Mouse (Mus musculus) regulatory T cell (primary cell): ENCODE results near the gene Cmtm6.
"Not testable (repeated sequence)": the region's sequence is repeated elsewhere in the genome, so short reads cannot be mapped to it uniquely, and the experiment has no call there.

Source experiments
- in situ Hi-C: fragments of 300-600 bp; cut with MboI, MseI; formaldehyde crosslinking; loops from one replicate; pipeline ENCODE4 v1.15.1; 2025; ENCODE audit warnings: high pct_unique_total_duplicates

Cmtm6 gene

DNA sequence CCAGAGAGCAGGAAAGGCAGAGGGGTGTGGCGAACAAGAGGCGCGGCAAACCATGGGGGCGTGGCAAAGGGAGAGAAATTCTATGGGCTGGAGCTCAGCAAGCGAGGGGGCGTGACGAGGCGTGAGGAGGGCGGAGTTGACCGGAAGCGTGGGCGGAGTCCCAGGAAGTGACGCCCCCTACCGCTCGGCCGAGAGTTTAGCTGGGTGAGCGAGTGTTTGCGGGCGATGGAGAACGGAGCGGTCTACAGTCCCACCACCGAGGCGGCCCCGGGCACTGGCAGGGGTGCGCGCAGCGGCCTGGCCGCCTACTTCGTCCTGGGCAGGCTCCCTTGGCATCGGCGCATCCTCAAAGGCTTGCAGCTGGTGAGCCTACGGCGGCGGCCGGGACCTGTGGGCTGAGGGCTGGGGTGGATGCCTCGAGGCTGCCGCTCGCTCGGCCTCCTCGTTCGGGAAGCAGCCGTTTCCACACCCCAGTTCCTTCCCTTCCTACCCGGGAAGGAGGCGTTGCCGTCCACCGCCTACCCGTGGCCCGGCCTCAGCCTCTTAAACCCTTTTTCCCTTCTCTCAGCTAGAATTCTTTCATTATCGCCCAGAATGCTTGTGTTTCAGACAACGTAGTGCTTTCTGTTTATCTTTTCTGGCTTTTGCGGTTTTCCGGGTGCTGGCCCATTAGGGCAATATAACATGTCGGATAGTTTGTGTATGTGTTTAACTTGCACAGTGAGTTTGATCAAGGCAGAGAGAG, at the start of gene Cmtm6:
Gene Cmtm6 (plus strand): TSS at position 106 of the 745 bp plus-strand sequence.
- in situ Hi-C loops, result no loop called here

DNA sequence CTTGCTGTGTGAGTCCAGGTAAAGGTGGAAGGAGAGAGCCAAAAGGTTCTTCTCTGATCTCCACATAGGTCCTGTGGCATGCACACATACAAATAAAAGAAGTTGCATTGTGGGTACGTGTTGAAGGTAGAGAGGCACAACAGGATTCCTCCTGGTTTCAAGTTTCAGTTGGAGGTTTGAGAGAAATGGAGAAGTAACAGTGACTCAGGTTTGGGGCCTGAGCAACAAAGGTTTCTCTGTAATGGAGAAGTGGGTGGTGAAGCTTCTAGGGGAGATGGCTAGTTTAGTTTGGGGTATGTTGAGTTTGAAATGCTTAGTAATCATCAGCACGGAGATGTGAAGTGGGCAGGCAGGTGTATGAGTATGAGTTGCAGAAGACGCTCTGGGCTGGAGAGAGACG, 48.7 kb upstream of the Cmtm6 start:
- in situ Hi-C loops, result no loop called here

GRCm38 (mm10) chr9:114686245-114686644, 44.7 kb upstream of the Cmtm6 start:
- in situ Hi-C loops, result no loop called here

DNA sequence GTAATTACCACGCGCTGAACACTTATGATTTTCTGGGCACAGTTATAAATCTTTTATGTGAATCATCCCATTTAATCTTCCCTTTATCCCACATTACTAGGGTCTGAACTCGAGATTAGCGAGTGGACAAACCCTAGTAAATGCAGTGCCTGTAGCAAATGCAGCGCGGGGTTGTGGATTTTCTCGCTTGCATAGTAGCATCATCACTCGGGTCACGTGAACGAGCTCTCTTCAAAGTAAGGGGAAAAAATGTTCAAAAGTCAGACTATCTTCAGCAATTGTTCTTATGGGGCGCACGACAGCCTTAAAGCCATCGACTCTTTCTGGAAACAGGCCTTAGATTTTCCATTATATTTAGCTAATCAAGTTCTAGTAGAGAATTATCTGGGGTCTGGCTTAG, 43.3 kb upstream of the Cmtm6 start:
- in situ Hi-C loops, result no loop called here

- in situ Hi-C loops, result no loop called here
These were observed 42.5 kb upstream of the Cmtm6 start, which contains the start of gene Dync1li1 for GRCm38 (mm10) chr9:114688252-114688952. Gene Dync1li1 (plus strand): TSS chr9:114688790.

DNA sequence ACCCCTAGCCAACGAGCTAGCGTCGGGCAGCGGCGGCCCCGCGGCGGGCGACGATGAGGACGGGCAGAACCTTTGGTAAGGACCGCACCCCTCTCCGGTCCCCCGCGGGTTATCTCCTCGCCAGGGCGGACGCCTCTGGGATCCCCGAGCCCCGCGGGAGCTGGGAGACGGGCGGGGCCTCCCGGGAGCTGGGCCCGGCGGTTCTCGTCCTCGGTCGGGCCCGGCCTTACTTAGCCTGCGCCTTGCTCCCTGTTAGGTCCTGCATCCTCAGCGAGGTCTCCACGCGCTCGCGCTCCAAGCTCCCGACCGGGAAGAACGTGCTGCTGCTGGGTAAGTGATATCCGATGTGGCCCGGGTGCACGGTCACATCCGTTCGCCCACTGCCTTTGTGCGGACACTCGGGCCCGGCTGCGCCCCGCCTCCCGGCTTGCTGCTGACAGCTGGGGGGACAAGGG, 41.9 kb upstream of the Cmtm6 start:
- in situ Hi-C loops, result no loop called here

DNA sequence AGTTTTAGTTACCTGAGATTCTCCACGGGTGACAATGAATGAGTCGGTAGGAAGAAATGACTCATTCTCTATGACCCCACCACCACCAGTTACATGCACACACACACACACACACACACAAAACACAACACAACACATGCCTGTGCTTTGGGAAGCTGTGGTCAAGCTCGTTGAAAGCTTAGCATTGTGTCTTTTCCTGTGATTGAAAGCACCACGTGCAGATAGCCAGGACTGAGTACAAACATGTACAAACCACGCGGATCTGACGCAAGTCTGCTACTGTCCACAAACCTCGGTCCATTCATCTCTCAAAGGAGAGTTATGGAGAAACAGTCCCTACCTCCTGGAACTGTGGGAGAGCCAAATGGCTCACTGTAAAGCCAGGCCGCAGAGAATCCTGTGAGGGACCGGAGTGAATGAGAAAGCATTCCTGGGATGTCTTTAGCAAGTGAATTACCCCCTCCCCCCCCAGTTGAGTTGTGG, 40.8 kb upstream of the Cmtm6 start:
- in situ Hi-C loops, result no loop called here

- in situ Hi-C loops, result no loop called here
These were observed 39.8 kb upstream of the Cmtm6 start for GRCm38 (mm10) chr9:114691112-114691511.

DNA sequence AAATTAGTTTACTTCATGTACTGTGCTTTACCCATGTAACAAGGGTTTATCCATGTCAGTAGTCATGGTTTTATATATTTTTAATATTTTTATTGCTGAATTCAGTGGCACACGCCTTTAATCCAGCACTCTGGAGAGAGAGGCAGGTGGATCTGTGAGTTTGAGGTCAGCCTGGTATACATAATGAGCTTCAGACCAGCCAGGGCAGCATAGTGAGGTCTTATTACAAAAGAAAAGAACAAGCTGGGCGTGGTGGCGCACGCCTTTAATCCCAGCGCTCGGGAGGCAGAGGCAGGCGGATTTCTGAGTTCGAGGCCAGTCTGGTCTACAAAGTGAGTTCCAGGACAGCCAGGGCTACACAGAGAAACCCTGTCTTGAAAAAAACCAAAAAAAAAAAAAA, 35.3 kb upstream of the Cmtm6 start:
- in situ Hi-C loops, result not testable (repeated sequence)

- in situ Hi-C loops, result no loop called here
These were observed 33.8 kb upstream of the Cmtm6 start for GRCm38 (mm10) chr9:114697072-114697471.

- in situ Hi-C loops, result no loop called here
These were observed 33.0 kb upstream of the Cmtm6 start for GRCm38 (mm10) chr9:114697926-114698325.

- in situ Hi-C loops, result no loop called here
These were observed 31.7 kb upstream of the Cmtm6 start for GRCm38 (mm10) chr9:114699262-114699661.

GRCm38 (mm10) chr9:114699882-114700665, 30.8 kb upstream of the Cmtm6 start:
- in situ Hi-C loops, result no loop called here

GRCm38 (mm10) chr9:114701031-114701430, 29.9 kb upstream of the Cmtm6 start:
- in situ Hi-C loops, result no loop called here

- in situ Hi-C loops, result no loop called here
These were observed 29.0 kb upstream of the Cmtm6 start for GRCm38 (mm10) chr9:114701921-114702320.

DNA sequence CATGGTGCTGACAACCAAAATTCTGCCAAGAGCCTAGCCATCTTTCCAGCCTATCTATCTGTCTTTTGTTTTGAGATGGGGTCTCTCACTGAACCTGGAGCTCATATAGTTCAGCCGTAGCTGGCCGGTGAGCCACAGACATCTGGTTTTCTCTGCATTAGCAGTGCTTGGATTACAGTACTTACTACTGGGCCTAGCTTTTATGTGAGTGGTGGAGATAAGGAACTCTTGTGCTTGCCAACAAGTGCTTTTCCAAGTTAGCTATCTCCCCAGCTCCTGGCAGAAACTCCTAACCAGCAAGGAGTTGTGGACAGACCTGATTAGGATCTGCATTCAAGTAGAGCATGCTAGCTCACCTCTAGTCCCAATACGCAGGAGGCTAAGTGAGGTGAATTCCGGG, 23.1 kb upstream of the Cmtm6 start:
- in situ Hi-C loops, result no loop called here

GRCm38 (mm10) chr9:114710345-114710744, 20.6 kb upstream of the Cmtm6 start:
- in situ Hi-C loops, result no loop called here

- in situ Hi-C loops, result no loop called here
These were observed 17.4 kb upstream of the Cmtm6 start for GRCm38 (mm10) chr9:114713481-114713880.

- in situ Hi-C loops, result no loop called here
These were observed 14.1 kb upstream of the Cmtm6 start for GRCm38 (mm10) chr9:114716677-114717331.

GRCm38 (mm10) chr9:114727315-114727714, 3.6 kb upstream of the Cmtm6 start:
- in situ Hi-C loops, result loop anchor here (10.0 kb wide), 1 partner anchor 83 kb away; the partner anchor contains the start of gene Cnot10

DNA sequence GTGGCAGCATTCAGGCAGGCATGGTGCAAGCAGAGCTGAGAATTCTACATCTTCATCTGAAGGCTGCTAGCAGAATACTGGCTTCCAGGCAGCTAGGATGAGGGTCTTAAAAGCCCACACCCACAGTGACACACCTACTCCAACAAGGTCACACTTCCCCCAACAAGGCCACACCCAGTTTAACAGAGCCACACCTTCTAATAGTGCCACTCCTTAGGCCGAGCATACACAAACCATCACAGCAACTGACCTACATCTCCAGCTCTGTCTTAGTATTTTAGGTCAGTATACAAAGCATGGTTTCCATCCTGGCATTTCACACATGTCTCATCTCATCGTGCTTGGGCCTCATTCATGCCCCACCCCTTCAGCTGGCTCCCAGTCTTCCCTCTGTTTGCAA, 2.5 kb upstream of the Cmtm6 start:
- in situ Hi-C loops, result loop anchor here (10.0 kb wide), 1 partner anchor 84 kb away; the partner anchor contains the start of gene Cnot10
